Mouse (Mus musculus) kidney, embryonic 14.5 days (tissue): ENCODE results near the gene Tmem140. TPM values are rescaled to one million over a fixed set of nuclear protein-coding genes. Genes with fewer than 3 reads are reported as not detected.

Experiments
- ATAC-seq: fragments of 200-750 bp; cut with Nextera tagmentation; 2 replicates; pipeline ENCODE4 v1.8.0; 2017; ENCODE audit warnings: moderate number of reproducible peaks, mild to moderate bottlenecking, moderate TSS enrichment, moderate library complexity; ENCODE audit not compliant: low FRiP score, low TSS enrichment
- H3K27ac ChIP-seq: fragments of 300-500 bp; sonication (generic); 2 replicates; pipeline ENCODE4 v1.5.1; 2014; ENCODE audit warnings: low read depth, mild to moderate bottlenecking, low read length, moderate library complexity, mixed read lengths
- H3K27me3 ChIP-seq: fragments of 300-500 bp; sonication (generic); 2 replicates; pipeline ENCODE4 v1.6.1; 2014; ENCODE audit warnings: mild to moderate bottlenecking, low read length; ENCODE audit not compliant: control insufficient read depth, insufficient read depth
- H3K36me3 ChIP-seq: fragments of 300-500 bp; sonication (generic); 2 replicates; pipeline ENCODE4 v1.6.1; 2014; ENCODE audit warnings: low read length, mixed read lengths; ENCODE audit not compliant: control insufficient read depth, insufficient read depth
- H3K4me1 ChIP-seq: fragments of 300-500 bp; sonication (generic); 2 replicates; pipeline ENCODE4 v1.6.1; 2014; ENCODE audit warnings: low read length, mixed read lengths; ENCODE audit not compliant: control insufficient read depth, insufficient read depth
- H3K4me2 ChIP-seq: fragments of 300-500 bp; sonication (generic); replicated peaks from 2 replicates; pipeline ENCODE4 v1.6.1; 2014; ENCODE audit warnings: low read depth, mild to moderate bottlenecking, low read length
- H3K4me3 ChIP-seq: fragments of 300-500 bp; sonication (generic); 2 replicates; pipeline ENCODE4 v1.5.1; 2014; ENCODE audit warnings: mild to moderate bottlenecking, low read length
- H3K9ac ChIP-seq: fragments of 300-500 bp; sonication (generic); 2 replicates; pipeline ENCODE4 v1.6.1; 2014; ENCODE audit warnings: low read depth, mild to moderate bottlenecking, low read length, moderate library complexity
- H3K9me3 ChIP-seq: fragments of 300-500 bp; sonication (generic); 2 replicates; pipeline ENCODE4 v1.6.1; 2016; ENCODE audit warnings: low read length; ENCODE audit not compliant: control insufficient read depth
- WGBS: fragments of 180-500 bp; shearing (Covaris S2); extraction: QIAGEN DNeasy Blood & Tissue Kit; methylation state at CpG from one replicate; pipeline ENCODE4 v1.1.7; 2014; 5-methylcytosine and 5-hydroxymethylcytosine counted together
- polyA plus RNA-seq: library from polyadenylated mRNA; unstranded; fragments of >200 nt; fragmentation: Nextera tagmentation; extraction: Ambion mirVana; gene quantifications from 2 replicates; pipeline ENCODE4 v1.2.1, GENCODE M21; 2014

Tmem140 gene
- polyA plus RNA-seq, 1 experiment from 2014 or later = 0.64 TPM

- 0 out of 2 replicates have a peak, but pooled peaks cover 4% of the 10 kb centered on the region for H3K36me3 ChIP-seq
- no peaks in the 10 kb centered on the region for H3K9me3 ChIP-seq
- no peak overlapping the region for H3K4me3 ChIP-seq
- no peak overlapping the region for H3K9ac ChIP-seq
- ATAC-seq = no peak
- H3K27me3 ChIP-seq = no peaks in the 10 kb centered on the region
- peaks cover 13% of the 10 kb centered on the region for H3K4me1 ChIP-seq
- 83% methylated on average over 10 of the region's 10 CpGs for WGBS
- H3K4me2 ChIP-seq = no peak overlapping the region
- H3K27ac ChIP-seq = no peak overlapping the region
Measured at GRCm38 (mm10) chr6:34872871-34873270, 9.9 kb downstream of the Tmem140 start.

- H3K4me2 ChIP-seq = no peak overlapping the region
- H3K27ac ChIP-seq = peak overlapping the region; percentile 68
- no peak for ATAC-seq
- 0 out of 2 replicates have a peak, but pooled peaks cover 4% of the 10 kb centered on the region for H3K36me3 ChIP-seq
- WGBS = 64% methylated on average over 21 of the region's 21 CpGs
- H3K4me1 ChIP-seq = peaks cover 18% of the 10 kb centered on the region
- no peak overlapping the region; the same call in 1 of the 2 replicates for H3K9ac ChIP-seq
- no peaks in the 10 kb centered on the region for H3K27me3 ChIP-seq
- no peaks in the 10 kb centered on the region for H3K9me3 ChIP-seq
- no peak overlapping the region for H3K4me3 ChIP-seq
Measured at GRCm38 (mm10) chr6:34874101-34874921, 11.4 kb downstream of the Tmem140 start.

- peaks cover 4% of the 10 kb centered on the region; the same call in 1 of the 2 replicates for H3K36me3 ChIP-seq
- H3K4me3 ChIP-seq = no peak overlapping the region
- ATAC-seq = no peak
- peak overlapping the region; percentile 55; the same call in 1 of the 2 replicates for H3K27ac ChIP-seq
- no peaks in the 10 kb centered on the region for H3K27me3 ChIP-seq
- no peak overlapping the region for H3K9ac ChIP-seq
- H3K4me1 ChIP-seq = peaks cover 18% of the 10 kb centered on the region
- 86% methylated on average over 15 of the region's 15 CpGs for WGBS
- H3K4me2 ChIP-seq = no peak overlapping the region
- H3K9me3 ChIP-seq = no peaks in the 10 kb centered on the region
Measured at GRCm38 (mm10) chr6:34875268-34875761, 12.4 kb downstream of the Tmem140 start.

GRCm38 (mm10) chr6:34875966-34876834 is 13.3 kb downstream of the Tmem140 start:
- H3K27me3 ChIP-seq = no peaks in the 10 kb centered on the region
- 65% methylated on average over 12 of the region's 12 CpGs for WGBS
- ATAC-seq = no peak
- H3K9ac ChIP-seq = 0 out of 2 replicates have a peak overlapping the region, but pooled peaks have one; percentile 73
- H3K27ac ChIP-seq = no peak overlapping the region
- no peak overlapping the region; the same call in 1 of the 2 replicates for H3K4me2 ChIP-seq
- no peak overlapping the region; the same call in 1 of the 2 replicates for H3K4me3 ChIP-seq
- peaks cover 18% of the 10 kb centered on the region for H3K4me1 ChIP-seq
- no peaks in the 10 kb centered on the region for H3K9me3 ChIP-seq
- peaks cover 11% of the 10 kb centered on the region; the same call in 1 of the 2 replicates for H3K36me3 ChIP-seq

- Histone ChIP-seq H3K27ac (no peak overlapping the region), H3K4me2 (peak overlapping the region; percentile 68), H3K4me1 (peaks cover 18% of the 10 kb centered on the region), H3K4me3 (peak overlapping the region; percentile 72; the same call in 1 of the 2 replicates), H3K36me3 (peaks cover 15% of the 10 kb centered on the region; the same call in 1 of the 2 replicates), H3K27me3 (no peaks in the 10 kb centered on the region), H3K9ac (peak overlapping the region; percentile 73; the same call in 1 of the 2 replicates), H3K9me3 (no peaks in the 10 kb centered on the region)
- WGBS = 35% methylated on average over 2 of the region's 2 CpGs
- ATAC-seq = no peak
Measured at GRCm38 (mm10) chr6:34876835-34877156, 13.8 kb downstream of the Tmem140 start.

- Histone ChIP-seq H3K4me3 (peak within 1 kb of the TSS; percentile 72), H3K36me3 (peaks cover 20% of the 10 kb centered on the region; the same call in 1 of the 2 replicates), H3K27me3 (no peaks in the 10 kb centered on the region), H3K27ac (peak within 1 kb of the TSS; percentile 89), H3K9ac (peak within 1 kb of the TSS; percentile 73), H3K4me2 (peak within 1 kb of the TSS; percentile 68), H3K9me3 (no peaks in the 10 kb centered on the region), H3K4me1 (peaks cover 18% of the 10 kb centered on the region)
- under 1% methylated on average over 56 of the region's 56 CpGs for WGBS
- peak; percentile 92 for ATAC-seq
Measured at GRCm38 (mm10) chr6:34877509-34878321, 14.8 kb downstream of the Tmem140 start, which contains the start of gene Cyren. Gene Cyren (minus strand): TSS chr6:34878060.

- Histone ChIP-seq H3K4me1 (peaks cover 18% of the 10 kb centered on the region), H3K27me3 (no peaks in the 10 kb centered on the region), H3K4me2 (no peak overlapping the region), H3K27ac (no peak overlapping the region), H3K4me3 (no peak overlapping the region), H3K9me3 (no peaks in the 10 kb centered on the region), H3K36me3 (peaks cover 18% of the 10 kb centered on the region), H3K9ac (no peak overlapping the region)
- ATAC-seq = no peak
- 89% methylated on average over 16 of the region's 16 CpGs for WGBS
Measured at GRCm38 (mm10) chr6:34879101-34879740, 16.3 kb downstream of the Tmem140 start.
